Mouse (Mus musculus): ENCODE results near the gene Kxd1. TPM values are rescaled to one million over a fixed set of nuclear protein-coding genes. Genes with fewer than 3 reads are reported as not detected.
A peak's percentile ranks its signal among the peaks of the same experiment; 100 is the strongest.

Kxd1 gene
- total RNA-seq, 2 experiments from 2014 or later: 68.1 to 76.3 TPM

- no peak for DNase-seq (ENCODE audit: low spot score in 2 of 2)
Observed at GRCm38 (mm10) chr8:70469938-70470337, 57.8 kb downstream of the Kxd1 start.

- DNase-seq (ENCODE audit: low spot score in 2 of 2): no peak
Observed at GRCm38 (mm10) chr8:70469295-70469916, 58.4 kb downstream of the Kxd1 start.

- no peak for DNase-seq (ENCODE audit: low spot score in 2 of 2)
Observed at GRCm38 (mm10) chr8:70468733-70469132, 59.0 kb downstream of the Kxd1 start.

GRCm38 (mm10) chr8:70467907-70468306, 59.8 kb downstream of the Kxd1 start:
- no peak for DNase-seq (ENCODE audit: low spot score in 2 of 2)

DNA sequence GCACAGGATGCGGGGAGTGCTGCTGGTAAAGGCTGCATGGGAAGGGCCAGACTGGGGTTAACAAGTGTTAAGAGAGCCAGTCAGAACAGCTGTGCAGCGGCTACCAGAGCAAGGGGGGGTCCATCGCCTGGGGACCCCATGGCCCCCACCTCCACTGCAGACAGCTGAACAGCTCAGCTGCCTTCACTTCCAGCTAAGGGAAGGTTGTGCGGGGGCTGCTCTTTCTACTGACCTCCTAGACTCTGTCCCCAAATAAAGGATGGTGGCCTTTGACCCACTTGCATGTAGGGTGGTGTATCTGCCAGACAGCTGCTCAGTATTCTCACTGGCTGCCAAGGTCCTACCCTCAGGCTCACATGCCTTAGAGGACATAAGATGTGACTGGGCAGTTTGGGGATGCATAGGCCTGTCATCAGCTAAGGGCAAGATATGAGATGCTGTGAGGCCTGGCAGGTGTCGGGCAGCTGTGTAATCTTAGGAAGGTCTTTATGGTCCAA, 60.5 kb downstream of the Kxd1 start:
- DNase-seq (ENCODE audit: low spot score in 2 of 2): no peak

GRCm38 (mm10) chr8:70466771-70467170, 61.0 kb downstream of the Kxd1 start:
- no peak for DNase-seq (ENCODE audit: low spot score in 2 of 2)

DNA sequence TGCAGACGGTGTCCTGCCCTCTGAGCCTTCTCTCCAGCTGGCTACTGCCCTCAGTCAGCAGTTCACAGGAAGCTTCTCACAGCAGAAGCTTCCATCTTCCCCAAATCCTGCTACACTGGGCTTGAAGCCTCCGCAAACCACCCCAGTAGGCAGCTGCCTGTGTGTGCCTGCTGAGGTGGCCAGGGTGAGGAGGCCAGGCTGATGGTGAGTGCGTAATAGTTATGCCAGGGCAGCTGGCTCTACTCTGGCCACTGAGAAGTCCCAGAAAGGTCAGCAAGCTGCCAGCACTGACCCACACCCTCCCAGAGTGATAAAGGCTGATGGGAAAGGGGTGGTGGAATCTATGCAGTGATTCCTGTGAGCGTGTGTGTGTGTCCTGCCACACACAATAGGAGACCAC, 61.5 kb downstream of the Kxd1 start:
- DNase-seq (ENCODE audit: low spot score in 2 of 2): no peak

DNA sequence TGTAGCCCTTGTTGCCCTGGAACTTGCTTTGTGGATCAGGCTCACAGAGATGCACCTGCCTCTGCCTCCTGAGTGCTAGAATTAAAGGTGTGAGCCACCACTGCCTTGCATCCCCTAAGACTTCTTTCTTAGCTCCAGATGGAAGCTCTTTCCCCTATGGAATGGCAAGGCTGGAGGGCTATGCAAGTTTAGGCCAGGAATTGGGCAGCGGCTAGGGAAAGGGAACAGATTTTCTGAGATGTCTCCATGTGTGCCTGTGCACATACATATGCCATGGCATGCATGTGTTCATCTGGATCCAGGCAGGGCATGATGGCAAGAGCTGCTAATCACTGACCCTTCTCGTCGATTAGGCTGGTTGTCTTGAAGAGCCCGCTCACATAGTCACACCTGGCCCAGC, 62.1 kb downstream of the Kxd1 start:
- DNase-seq (ENCODE audit: low spot score in 2 of 2): no peak

GRCm38 (mm10) chr8:70464162-70464561, 63.6 kb downstream of the Kxd1 start:
- DNase-seq (ENCODE audit: low spot score in 2 of 2): no peak

DNA sequence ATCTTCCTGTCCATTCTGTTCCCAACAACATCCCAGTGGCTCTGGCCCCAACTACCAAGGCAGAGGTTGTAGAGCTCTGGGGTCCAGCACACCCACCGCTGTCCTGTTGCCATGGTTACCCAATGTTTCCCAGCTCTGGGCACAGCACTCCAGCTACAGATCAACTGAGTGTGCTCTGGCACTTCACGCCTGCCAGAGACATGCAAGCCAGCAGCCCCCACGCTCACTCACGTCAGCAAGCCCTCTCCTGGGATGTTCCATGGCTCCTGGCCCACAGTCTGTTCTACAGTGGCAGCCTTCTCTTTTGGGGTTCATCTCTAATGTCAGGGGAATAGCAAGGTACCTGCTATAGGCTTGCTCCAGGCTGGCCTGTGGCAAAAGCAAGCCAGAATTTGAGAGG, 64.5 kb downstream of the Kxd1 start:
- DNase-seq (ENCODE audit: low spot score in 2 of 2): no peak

GRCm38 (mm10) chr8:70462516-70462813, 65.3 kb downstream of the Kxd1 start:
- DNase-seq (ENCODE audit: low spot score in 2 of 2): no peak

DNA sequence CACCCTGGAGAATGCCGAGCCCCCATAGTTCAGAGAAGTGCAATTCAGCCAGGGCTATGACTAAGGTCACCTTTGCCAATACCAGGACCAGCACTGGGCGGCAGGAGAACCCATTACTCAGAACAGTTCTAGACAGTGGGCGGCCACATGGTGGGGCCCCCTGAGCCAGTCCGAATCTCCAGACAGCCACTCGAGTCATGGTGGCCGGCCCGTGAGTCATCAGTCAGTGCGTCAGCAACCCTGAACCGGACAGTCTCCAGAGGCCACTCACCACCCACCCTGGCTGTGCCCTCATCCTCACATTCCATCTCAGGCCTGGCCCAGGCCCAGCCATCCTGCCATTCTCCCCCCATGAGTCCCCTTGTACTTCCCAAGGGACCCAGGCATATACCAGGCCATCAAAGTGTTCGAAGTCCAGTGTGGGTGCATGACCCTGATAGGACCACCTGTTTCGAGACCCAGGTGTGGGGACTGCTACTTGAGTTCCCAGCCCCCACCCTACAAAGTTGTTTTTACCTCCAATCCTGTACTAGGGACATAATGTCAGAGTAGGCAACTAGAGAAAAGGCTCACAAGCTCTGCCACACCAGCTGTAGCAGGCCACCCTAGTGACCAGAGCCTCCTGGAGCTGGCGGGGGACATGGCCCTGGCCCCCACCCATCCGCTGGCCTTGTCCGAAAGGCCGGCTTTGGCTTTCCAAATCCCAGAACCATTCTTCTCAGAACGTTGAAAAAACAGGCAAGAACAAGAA, 65.8 kb downstream of the Kxd1 start:
- peak; percentile 54 to 56 for DNase-seq (ENCODE audit: low spot score in 2 of 2)

- DNase-seq (ENCODE audit: low spot score in 2 of 2): no peak
Observed at GRCm38 (mm10) chr8:70460606-70461005, 67.2 kb downstream of the Kxd1 start.

GRCm38 (mm10) chr8:70460199-70460598, 67.6 kb downstream of the Kxd1 start:
- DNase-seq (ENCODE audit: low spot score in 2 of 2): no peak

DNA sequence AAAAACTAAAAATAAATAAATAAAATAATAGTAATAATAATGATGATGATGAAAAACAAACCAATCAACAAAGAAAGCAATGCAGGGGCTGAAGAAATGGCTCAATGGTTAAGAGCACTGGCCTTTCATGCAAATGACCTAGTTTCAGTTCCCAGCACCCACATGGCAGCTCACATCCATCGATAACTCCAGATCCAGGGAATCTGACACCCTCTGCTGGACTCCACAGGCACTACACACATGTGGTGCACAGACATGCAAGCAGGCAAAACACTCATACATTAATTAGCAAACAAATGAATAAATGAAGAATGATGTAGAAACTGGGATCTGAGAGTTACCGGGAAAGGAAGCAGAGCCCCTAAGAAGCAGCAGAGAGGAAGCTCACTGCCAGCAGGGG, 68.1 kb downstream of the Kxd1 start:
- no peak for DNase-seq (ENCODE audit: low spot score in 2 of 2)

DNA sequence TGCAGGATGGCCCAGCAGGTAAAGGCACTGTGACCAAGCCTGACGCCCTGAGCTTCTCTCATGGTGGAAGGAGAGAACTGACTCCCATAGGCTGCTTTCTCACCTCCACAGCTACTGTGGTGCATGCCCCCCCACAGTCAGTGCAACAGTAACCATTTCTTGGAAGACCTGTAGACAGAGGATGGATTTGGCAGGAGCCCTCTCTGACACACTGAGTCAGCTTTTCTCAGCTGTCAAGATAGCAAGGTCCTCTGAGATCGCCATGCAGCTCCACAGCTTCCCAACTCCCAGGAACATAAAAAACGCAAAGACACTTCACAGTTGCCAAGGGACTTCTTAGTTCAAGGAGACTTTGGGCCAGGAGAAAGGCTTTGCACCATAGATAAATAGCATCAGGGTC, 69.3 kb downstream of the Kxd1 start:
- no peak for DNase-seq (ENCODE audit: low spot score in 2 of 2)

Other genes starting within 250 kb of the Kxd1 start
- 10 to 100 TPM; 18.5 to 19.8 TPM for gene Homer3, start 245.1 kb downstream of the Kxd1 start, total RNA-seq (2021)
- gene Ddx49, start 225.5 kb downstream of the Kxd1 start, total RNA-seq (2021): 10 to 100 TPM; 63.9 to 70.5 TPM
- gene Cope, start 225.4 kb downstream of the Kxd1 start, total RNA-seq (2021): 100 to 1,000 TPM; 185 to 205 TPM
- 1 to 10 TPM; 2.0 to 2.5 TPM for gene Cers1, start 212.2 kb downstream of the Kxd1 start, total RNA-seq (2021)
- gene Gdf1, start 198.1 kb downstream of the Kxd1 start, total RNA-seq (2021): not detected
- 10 to 100 TPM; 64.0 to 70.2 TPM for gene Upf1, start 174.7 kb downstream of the Kxd1 start, total RNA-seq (2021)
- gene Comp, start 154.4 kb downstream of the Kxd1 start, total RNA-seq (2021): under 1 TPM in 1 of 2 experiments, not detected in 1; 0.35 TPM
- 10 to 100 TPM; 19.3 to 22.3 TPM for gene Crtc1, start 88.4 kb downstream of the Kxd1 start, total RNA-seq (2021)
- gene Klhl26, start 51.0 kb downstream of the Kxd1 start, total RNA-seq (2021): 10 to 100 TPM; 26.0 to 27.0 TPM
- 10 to 100 TPM; 20.4 to 26.4 TPM for gene Tmem59l, start 40.6 kb downstream of the Kxd1 start, total RNA-seq (2021)
- gene Crlf1, start 34.8 kb downstream of the Kxd1 start, total RNA-seq (2021): 1 to 10 TPM in 1 of 2 experiments, under 1 TPM in 1; 0.74 to 1.6 TPM
- 100 to 1,000 TPM; 155 to 174 TPM for gene Rex1bd, start 21.2 kb downstream of the Kxd1 start, total RNA-seq (2021)
- 1,000 to 10,000 TPM; 1,449 to 1,570 TPM for gene Uba52, start 17.2 kb downstream of the Kxd1 start, total RNA-seq (2021)
- 100 to 1,000 TPM; 257 to 332 TPM for gene Fkbp8, start 232 bp downstream of the Kxd1 start, total RNA-seq (2021)
- gene Ell, start 11.5 kb upstream of the Kxd1 start, total RNA-seq (2021): 10 to 100 TPM; 23.1 to 26.6 TPM
- 100 to 1,000 TPM; 115 to 165 TPM for gene Isyna1, start 66.4 kb upstream of the Kxd1 start, total RNA-seq (2021)
- gene Ssbp4, start 80.9 kb upstream of the Kxd1 start, total RNA-seq (2021): 10 to 100 TPM; 78.5 to 86.9 TPM
- gene Lrrc25, start 88.2 kb upstream of the Kxd1 start, total RNA-seq (2021): 1 to 10 TPM; 1.4 to 3.0 TPM
- 1 to 10 TPM; 2.2 to 6.4 TPM for gene Gdf15, start 104.5 kb upstream of the Kxd1 start, total RNA-seq (2021)
- 100 to 1,000 TPM; 101 to 153 TPM for gene Pgpep1, start 132.4 kb upstream of the Kxd1 start, total RNA-seq (2021)
- gene Lsm4, start 145.3 kb upstream of the Kxd1 start, total RNA-seq (2021): 10 to 100 TPM; 73.2 to 75.9 TPM
- gene Jund, start 171.0 kb upstream of the Kxd1 start, total RNA-seq (2021): 100 to 1,000 TPM; 228 to 252 TPM
- gene Iqcn, start 175.5 kb upstream of the Kxd1 start, total RNA-seq (2021): under 1 TPM in 1 of 2 experiments, not detected in 1; 0.10 TPM
- under 1 TPM in 1 of 2 experiments, not detected in 1; 0.53 TPM for gene Gm3336, start 190.6 kb upstream of the Kxd1 start, total RNA-seq (2021)
- gene Pde4c, start 195.8 kb upstream of the Kxd1 start, total RNA-seq (2021): under 1 TPM; 0.42 to 0.86 TPM
- gene Rab3a, start 226.7 kb upstream of the Kxd1 start, total RNA-seq (2021): 10 to 100 TPM; 52.4 to 60.4 TPM
- gene Mpv17l2, start 233.0 kb upstream of the Kxd1 start, total RNA-seq (2021): 100 to 1,000 TPM in 1 of 2 experiments, 10 to 100 TPM in 1; 94.9 to 120 TPM
- 10 to 100 TPM; 30.5 to 36.5 TPM for gene Pik3r2, start 248.8 kb upstream of the Kxd1 start, total RNA-seq (2021)